Mouse (Mus musculus) liver, embryonic 15.5 days (tissue): ENCODE measurements around the gene Larp1b. TPM values are rescaled to one million over a fixed set of nuclear protein-coding genes. Genes with fewer than 3 reads are reported as not detected.
A peak's percentile ranks its signal among the peaks of the same experiment; 100 is the strongest.

ENCODE experiments used
- ATAC-seq: fragments of 200-750 bp; cut with Nextera tagmentation; 2 replicates; pipeline ENCODE4 v1.8.0; 2017; ENCODE audit warnings: moderate number of reproducible peaks, mild to moderate bottlenecking, moderate library complexity; ENCODE audit not compliant: insufficient read depth
- H3K27ac ChIP-seq: fragments of 300-500 bp; sonication (generic); replicated peaks from 2 replicates; pipeline ENCODE4 v1.5.1; 2015; ENCODE audit warnings: mild to moderate bottlenecking, inconsistent platforms
- H3K27me3 ChIP-seq: fragments of 300-500 bp; sonication (generic); 2 replicates; pipeline ENCODE4 v1.6.1; 2015; ENCODE audit warnings: mild to moderate bottlenecking, inconsistent platforms
- H3K36me3 ChIP-seq: fragments of 300-500 bp; sonication (generic); replicated peaks from 2 replicates; pipeline ENCODE4 v1.6.1; 2015; ENCODE audit warnings: moderate library complexity, mild to moderate bottlenecking, inconsistent platforms
- H3K4me1 ChIP-seq: fragments of 300-500 bp; sonication (generic); replicated peaks from 2 replicates; pipeline ENCODE4 v1.6.1; 2015; ENCODE audit warnings: inconsistent platforms
- H3K4me2 ChIP-seq: fragments of 300-500 bp; sonication (generic); 2 replicates; pipeline ENCODE4 v1.6.1; 2015; ENCODE audit warnings: moderate library complexity, mild to moderate bottlenecking, inconsistent platforms
- H3K4me3 ChIP-seq: fragments of 300-500 bp; sonication (generic); replicated peaks from 2 replicates; pipeline ENCODE4 v1.5.1; 2015; ENCODE audit warnings: mild to moderate bottlenecking, inconsistent platforms
- H3K9ac ChIP-seq: fragments of 300-500 bp; sonication (generic); 2 replicates; pipeline ENCODE4 v1.6.1; 2015; ENCODE audit warnings: moderate library complexity, mild to moderate bottlenecking, inconsistent platforms
- H3K9me3 ChIP-seq: fragments of 300-500 bp; sonication (generic); replicated peaks from 2 replicates; pipeline ENCODE4 v1.6.1; 2016; ENCODE audit warnings: inconsistent platforms
- WGBS: fragments of 180-500 bp; shearing (Covaris S2); methylation state at CpG from one replicate; pipeline ENCODE4 v1.1.7; 2015; ENCODE audit warnings: mixed read lengths; ENCODE audit not compliant: insufficient replicate concordance; 5-methylcytosine and 5-hydroxymethylcytosine counted together
- polyA plus RNA-seq: library from polyadenylated mRNA; unstranded; fragments of >200 nt; fragmentation: Nextera tagmentation; extraction: Ambion mirVana; gene quantifications from 2 replicates; pipeline ENCODE4 v1.2.1, GENCODE M21; 2015

The Larp1b gene
- polyA plus RNA-seq, 1 experiment from 2014 or later: 6.5 TPM

DNA sequence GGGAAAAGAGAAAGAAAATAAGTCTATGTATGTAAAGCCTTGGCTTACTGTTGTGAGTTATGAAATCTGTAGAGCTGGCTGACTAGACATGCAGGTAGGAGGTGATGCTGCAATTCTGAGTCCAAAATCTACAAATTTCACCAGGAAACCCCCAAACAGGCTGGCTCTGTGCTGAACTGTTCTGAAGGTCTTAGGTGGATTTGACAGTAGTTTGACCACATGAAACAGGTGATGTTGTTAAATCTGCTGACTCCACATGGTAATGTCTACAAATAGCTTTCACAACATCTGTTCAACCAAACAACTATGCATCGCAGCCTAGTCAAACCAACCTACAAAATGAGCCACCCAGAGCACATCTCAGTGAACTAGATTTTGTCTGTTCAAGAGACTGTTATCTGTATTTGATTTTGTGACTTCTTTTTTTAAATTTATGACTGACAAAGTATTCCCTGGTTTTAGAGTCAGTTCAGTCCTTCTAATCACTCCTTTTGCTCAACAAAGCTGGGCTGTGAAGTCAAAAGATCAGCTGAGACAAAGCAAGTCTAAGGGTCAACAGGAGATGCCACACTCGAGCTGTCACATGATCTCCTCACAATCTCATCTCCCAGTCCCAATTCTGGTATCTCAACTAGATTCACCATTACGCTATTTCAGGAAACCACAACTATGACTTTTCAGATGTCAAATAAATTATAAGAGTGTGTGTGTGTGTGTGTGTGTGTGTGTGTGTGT is 112.4 kb downstream of the Larp1b start:
- Histone ChIP-seq H3K27me3 (no peaks in the 10 kb centered on the region), H3K4me1 (no peaks in the 10 kb centered on the region; the same call in 1 of the 2 replicates), H3K36me3 (peaks cover 4% of the 10 kb centered on the region), H3K4me3 (no peak overlapping the region), H3K9ac (no peak overlapping the region), H3K27ac (no peak overlapping the region), H3K4me2 (no peak overlapping the region), H3K9me3 (no peaks in the 10 kb centered on the region)
- ATAC-seq: no peak
- 48% methylated on average over 3 of the region's 3 CpGs for WGBS

DNA sequence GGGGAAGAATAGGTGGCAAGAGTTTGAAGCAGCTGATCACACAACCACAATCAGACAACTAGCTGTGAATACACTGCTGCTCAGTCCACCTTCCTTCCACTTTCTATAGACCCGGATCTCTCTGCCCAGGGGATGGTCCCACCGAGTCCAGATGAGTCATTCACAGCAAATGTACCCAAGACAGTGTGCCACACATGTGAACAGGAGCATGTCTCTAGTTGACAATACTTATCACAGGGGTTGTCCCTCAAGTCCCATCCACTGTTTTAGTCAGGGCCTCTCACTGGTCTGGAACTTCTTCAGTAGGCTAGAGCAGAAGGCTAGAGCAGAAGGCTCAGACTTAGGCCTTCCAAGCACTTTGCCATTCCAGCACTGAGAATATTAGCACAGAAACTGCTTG is 113.1 kb downstream of the Larp1b start:
- 75% methylated on average over 2 of the region's 2 CpGs for WGBS
- Histone ChIP-seq H3K36me3 (peaks cover 12% of the 10 kb centered on the region), H3K9me3 (no peaks in the 10 kb centered on the region), H3K27me3 (no peaks in the 10 kb centered on the region), H3K27ac (no peak overlapping the region), H3K4me1 (no peaks in the 10 kb centered on the region; the same call in 1 of the 2 replicates), H3K4me2 (no peak overlapping the region), H3K9ac (no peak overlapping the region), H3K4me3 (no peak overlapping the region)
- ATAC-seq: no peak

DNA sequence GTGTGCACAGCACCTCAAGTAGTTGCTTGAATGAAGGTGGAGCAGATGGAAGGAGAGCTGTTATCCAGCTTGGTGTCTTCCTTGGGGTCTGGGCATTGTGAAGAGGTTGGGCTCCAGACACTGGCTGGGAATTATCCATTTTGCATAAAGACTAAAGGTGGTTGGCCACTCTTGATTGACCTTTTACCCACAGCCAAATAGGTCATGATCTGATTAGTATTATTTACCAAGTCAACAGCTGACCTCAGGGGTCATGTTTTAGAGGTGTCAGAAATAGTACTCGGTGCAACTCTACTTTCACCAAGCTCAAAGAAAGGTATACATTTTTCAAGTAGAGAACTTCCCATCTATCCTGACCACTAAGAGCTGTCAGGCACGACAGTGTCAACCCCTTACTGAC is 115.7 kb downstream of the Larp1b start:
- no peaks in the 10 kb centered on the region for H3K27me3 ChIP-seq
- H3K9ac ChIP-seq: no peak overlapping the region
- no peak overlapping the region for H3K4me3 ChIP-seq
- H3K27ac ChIP-seq: no peak overlapping the region
- H3K4me2 ChIP-seq: no peak overlapping the region
- H3K36me3 ChIP-seq: peaks cover 28% of the 10 kb centered on the region
- 77% methylated on average over 2 of the region's 2 CpGs for WGBS
- no peaks in the 10 kb centered on the region for H3K9me3 ChIP-seq
- H3K4me1 ChIP-seq: no peaks in the 10 kb centered on the region; the same call in 1 of the 2 replicates
- no peak for ATAC-seq

DNA sequence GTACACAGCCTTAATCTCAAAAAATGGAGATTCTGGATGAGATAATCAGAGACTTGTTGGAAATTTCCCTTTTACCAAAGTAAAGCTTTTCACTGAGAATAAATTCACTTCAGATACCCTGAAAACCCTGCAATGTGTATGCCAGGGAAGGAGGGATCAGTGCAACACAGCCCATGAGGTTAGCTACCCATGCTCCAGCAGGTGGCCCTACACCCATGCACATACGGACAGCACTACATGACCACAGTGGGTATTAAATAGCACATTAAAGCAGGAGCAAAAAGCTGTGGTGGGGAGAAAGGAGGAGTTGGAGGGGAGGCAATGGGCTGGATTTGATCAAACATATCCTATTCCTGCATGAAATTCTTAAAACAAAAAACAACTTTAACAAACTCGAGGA is 120.9 kb downstream of the Larp1b start:
- Histone ChIP-seq H3K9ac (no peak overlapping the region), H3K4me2 (no peak overlapping the region), H3K27me3 (no peaks in the 10 kb centered on the region), H3K36me3 (peaks cover 28% of the 10 kb centered on the region), H3K9me3 (no peaks in the 10 kb centered on the region), H3K4me1 (peaks cover 4% of the 10 kb centered on the region), H3K4me3 (no peak overlapping the region), H3K27ac (no peak overlapping the region)
- ATAC-seq: no peak
- WGBS: 67% methylated on average over 2 of the region's 2 CpGs

DNA sequence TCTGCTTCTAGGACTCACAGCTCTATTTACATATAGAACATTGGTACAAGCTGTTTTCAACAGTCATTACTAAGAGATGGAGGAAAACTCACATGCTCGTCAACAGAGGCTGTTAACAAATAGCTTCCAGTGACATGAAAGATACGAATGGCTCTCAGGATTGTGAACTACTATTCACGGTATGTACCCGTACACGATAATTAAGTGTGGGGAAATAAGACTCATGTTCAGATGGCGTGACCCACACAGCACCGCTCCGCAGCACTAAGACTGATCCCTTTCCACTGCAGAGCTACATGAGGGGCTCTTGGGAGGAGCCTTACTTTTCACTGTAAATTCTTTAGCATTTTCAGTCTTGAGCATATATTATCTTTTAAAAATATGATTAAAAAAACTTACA is 125.7 kb downstream of the Larp1b start:
- H3K36me3 ChIP-seq: no peaks in the 10 kb centered on the region
- no peaks in the 10 kb centered on the region for H3K9me3 ChIP-seq
- peaks cover 12% of the 10 kb centered on the region for H3K4me1 ChIP-seq
- 82% methylated on average over 8 of the region's 8 CpGs for WGBS
- H3K4me3 ChIP-seq: no peak overlapping the region
- H3K27me3 ChIP-seq: no peaks in the 10 kb centered on the region
- no peak overlapping the region for H3K9ac ChIP-seq
- no peak for ATAC-seq
- no peak overlapping the region for H3K27ac ChIP-seq
- H3K4me2 ChIP-seq: no peak overlapping the region

DNA sequence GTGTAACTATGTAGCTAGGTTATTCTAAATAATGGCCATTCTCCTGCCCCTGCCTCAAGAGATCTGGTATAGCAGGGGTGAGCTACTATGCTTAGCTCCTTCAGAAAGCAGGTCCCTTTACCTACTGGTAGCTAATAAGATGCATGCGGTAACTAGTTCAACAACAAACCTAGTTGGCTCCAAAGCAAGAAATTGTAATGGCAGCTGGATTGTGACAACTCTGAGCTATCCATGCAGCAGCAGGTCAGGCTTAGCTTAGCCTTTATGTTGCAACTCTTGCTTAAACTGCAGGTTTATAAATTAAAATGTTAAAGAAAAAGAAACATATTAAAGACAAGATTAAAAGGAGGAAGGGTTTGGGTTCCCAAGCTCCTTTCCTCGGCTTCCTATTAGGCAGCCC is 129.0 kb downstream of the Larp1b start:
- Histone ChIP-seq H3K27me3 (no peaks in the 10 kb centered on the region), H3K27ac (no peak overlapping the region), H3K4me1 (peaks cover 28% of the 10 kb centered on the region), H3K9me3 (no peaks in the 10 kb centered on the region), H3K9ac (no peak overlapping the region), H3K36me3 (no peaks in the 10 kb centered on the region), H3K4me2 (no peak overlapping the region), H3K4me3 (no peak overlapping the region)
- WGBS: 86% methylated on average over 2 of the region's 2 CpGs
- no peak for ATAC-seq

DNA sequence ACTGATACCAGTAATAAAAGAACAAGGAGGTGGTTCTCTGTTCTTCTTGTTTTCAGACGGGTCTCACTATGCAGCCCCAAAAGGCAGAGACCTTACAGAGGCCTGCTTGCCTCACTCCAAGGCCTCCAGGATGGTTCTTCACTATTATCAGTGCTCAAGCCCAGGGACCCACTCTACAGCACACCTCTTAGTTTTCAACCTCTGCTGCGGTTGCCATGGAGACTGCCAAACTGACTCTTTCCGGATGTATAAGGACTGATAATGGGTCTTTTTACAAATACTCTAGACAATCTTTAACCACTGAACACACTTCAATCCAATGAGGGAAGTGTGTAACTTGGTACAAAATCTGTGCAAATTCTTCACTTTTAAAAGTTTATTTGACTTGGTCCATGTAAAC is 131.1 kb downstream of the Larp1b start:
- Histone ChIP-seq H3K4me1 (peaks cover 36% of the 10 kb centered on the region), H3K9ac (no peak overlapping the region), H3K36me3 (no peaks in the 10 kb centered on the region), H3K27me3 (no peaks in the 10 kb centered on the region), H3K27ac (no peak overlapping the region), H3K4me3 (peak overlapping the region; percentile 97; the same call in 1 of the 2 replicates), H3K4me2 (peak overlapping the region; percentile 99), H3K9me3 (no peaks in the 10 kb centered on the region)
- 24% methylated on average over 3 of the region's 3 CpGs for WGBS
- no peak for ATAC-seq

DNA sequence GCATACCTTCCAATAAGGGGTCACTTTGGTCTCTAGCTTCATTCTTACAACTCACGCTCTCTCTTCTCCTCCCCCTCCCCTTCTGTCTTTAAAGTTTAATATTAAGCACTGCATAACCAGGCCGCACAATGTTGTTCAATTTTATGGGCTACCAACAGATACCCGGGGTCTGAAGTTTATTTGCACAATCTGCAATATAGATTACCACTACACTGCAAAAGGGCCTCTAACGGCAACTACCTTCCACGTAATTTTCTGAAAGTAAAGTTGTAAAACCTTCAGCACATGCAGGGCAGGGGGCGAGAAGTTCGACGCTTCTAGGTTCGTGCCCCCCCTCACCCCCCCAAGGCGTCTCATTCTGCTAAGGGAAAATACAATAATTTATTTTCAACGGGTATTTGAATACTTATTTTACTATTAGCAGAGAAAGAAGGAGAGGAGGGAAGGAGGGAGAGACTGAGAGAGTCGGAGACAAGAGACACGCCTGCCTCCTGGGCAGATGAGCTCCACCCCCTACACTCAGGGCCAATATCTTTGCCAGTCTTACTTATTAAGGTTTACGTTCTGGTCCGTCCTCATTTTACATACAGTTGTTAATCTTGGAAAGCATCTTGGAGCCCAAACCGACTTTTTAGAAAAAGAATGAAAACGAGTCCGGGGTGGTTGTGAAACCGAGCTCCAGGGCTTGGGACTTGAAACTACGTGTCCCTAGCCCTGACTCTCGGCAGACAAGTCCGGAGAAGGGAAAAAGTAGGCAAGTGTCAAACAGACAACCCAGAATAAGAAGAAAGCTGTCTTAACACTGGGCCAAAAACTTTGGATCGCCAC is 132.1 kb downstream of the Larp1b start:
- Histone ChIP-seq H3K9me3 (no peaks in the 10 kb centered on the region), H3K4me3 (peak overlapping the region; percentile 97), H3K36me3 (no peaks in the 10 kb centered on the region), H3K4me2 (peak overlapping the region; percentile 99), H3K9ac (peak overlapping the region; percentile 90), H3K27ac (peak overlapping the region; percentile 88), H3K27me3 (no peaks in the 10 kb centered on the region), H3K4me1 (peaks cover 35% of the 10 kb centered on the region)
- no peak for ATAC-seq
- WGBS: 6% methylated on average over 23 of the region's 23 CpGs

DNA sequence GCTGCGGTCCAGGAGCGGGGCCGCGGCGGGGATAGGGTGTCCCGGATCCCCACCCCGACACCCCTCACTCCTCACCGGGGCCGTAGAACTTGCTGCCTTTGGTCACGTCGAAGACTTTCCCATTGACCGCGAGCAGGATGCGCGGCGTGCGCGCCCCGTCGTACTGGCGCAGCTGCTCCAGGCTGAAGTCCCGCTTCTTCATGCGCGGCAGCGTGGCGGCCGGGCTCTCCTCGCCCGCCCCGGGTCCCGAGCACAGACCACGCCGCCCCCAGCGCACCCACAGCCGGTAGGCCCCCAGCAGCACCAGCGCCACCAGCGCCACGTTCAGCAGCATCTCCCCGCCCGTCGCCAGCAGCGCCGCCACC is 132.9 kb downstream of the Larp1b start:
- ATAC-seq: peak; percentile 3; the same call in 1 of the 2 replicates

DNA sequence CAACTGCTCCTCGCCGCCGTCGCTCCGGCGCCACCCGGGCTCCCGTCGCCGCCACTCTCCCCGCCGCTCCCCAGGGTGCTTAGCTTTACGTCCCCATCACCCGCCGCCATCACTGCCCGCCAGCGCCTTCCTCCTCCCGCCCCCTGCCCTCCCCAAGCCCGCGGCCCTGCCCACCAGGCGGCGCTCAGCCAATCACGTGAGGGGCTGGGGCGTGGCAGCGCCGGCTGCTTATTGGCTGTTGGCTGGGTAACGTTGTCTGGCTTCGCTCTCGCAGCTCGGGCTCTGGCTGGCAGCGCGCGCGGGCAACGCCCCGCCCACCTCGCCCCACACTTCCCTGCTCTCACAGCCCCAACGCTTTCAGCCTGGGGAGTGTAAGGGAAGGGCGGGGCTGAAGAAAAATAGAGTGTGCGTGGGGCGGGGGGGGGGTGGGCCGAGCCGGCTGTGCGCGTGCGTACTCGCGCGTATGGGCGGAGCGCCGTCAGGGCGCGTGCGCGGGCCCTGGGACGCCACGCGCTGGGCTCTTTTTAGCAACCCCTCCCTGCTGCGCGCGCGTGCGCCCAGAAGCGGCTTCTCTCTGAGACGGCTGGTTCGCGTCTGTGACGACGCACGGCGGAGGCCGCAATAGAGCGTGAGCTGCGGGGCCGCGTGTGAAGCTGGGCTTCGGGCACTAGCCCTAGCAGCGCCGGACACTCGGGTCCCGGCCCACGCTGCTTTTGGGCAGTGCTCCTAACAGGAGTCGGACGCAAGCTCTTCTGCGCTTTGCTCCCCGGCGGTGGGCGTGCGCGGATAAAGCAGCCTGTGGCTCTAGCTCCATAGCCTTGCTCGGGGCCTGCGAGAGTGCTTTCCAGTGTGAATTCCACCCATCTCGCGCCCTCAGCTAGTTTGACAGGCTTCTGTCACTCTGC is 133.5 kb downstream of the Larp1b start, which contains the start of gene Pgrmc2:
TSS of gene Pgrmc2 (minus strand) at position 162 of the 905 bp plus-strand sequence.
- no peaks in the 10 kb centered on the region for H3K36me3 ChIP-seq
- H3K4me3 ChIP-seq: peak within 1 kb of the TSS; percentile 97
- H3K4me1 ChIP-seq: peaks cover 35% of the 10 kb centered on the region
- H3K27ac ChIP-seq: peak within 1 kb of the TSS; percentile 88
- no peaks in the 10 kb centered on the region for H3K27me3 ChIP-seq
- under 1% methylated on average over 92 of the region's 95 CpGs for WGBS
- H3K4me2 ChIP-seq: peak within 1 kb of the TSS; percentile 99
- ATAC-seq: peak; percentile 96
- H3K9ac ChIP-seq: peak within 1 kb of the TSS; percentile 90
- H3K9me3 ChIP-seq: no peaks in the 10 kb centered on the region

More for the DNA sequence above, 132.9 kb downstream of the Larp1b start:
- H3K9me3 ChIP-seq: no peaks in the 10 kb centered on the region
- WGBS: under 1% methylated on average over 43 of the region's 43 CpGs
- peak overlapping the region; percentile 90 for H3K9ac ChIP-seq
- H3K27ac ChIP-seq: peak overlapping the region; percentile 88
- H3K4me3 ChIP-seq: peak overlapping the region; percentile 97
- H3K4me1 ChIP-seq: peaks cover 35% of the 10 kb centered on the region
- peak overlapping the region; percentile 99 for H3K4me2 ChIP-seq
- H3K27me3 ChIP-seq: no peaks in the 10 kb centered on the region
- H3K36me3 ChIP-seq: no peaks in the 10 kb centered on the region
